Mouse (Mus musculus) midbrain, embryonic 15.5 days (tissue): ENCODE measurements at regions not wholly inside any gene's neighbourhood (a gene's known extent, or its start where the extent isn't known, plus 50 kb on each side); places are given as distances from the start of the nearest gene placed in this dataset.

ENCODE experiments used
- ATAC-seq: fragments of 200-750 bp; cut with Nextera tagmentation; replicated peaks from 2 replicates; pipeline ENCODE4 v1.8.0; 2017; ENCODE audit warnings: moderate TSS enrichment
- H3K27ac ChIP-seq: fragments of 300-500 bp; sonication (generic); 2 replicates; pipeline ENCODE4 v1.5.1; 2015; ENCODE audit warnings: mild to moderate bottlenecking, inconsistent platforms
- H3K27me3 ChIP-seq: fragments of 300-500 bp; sonication (generic); replicated peaks from 2 replicates; pipeline ENCODE4 v1.6.1; 2015; ENCODE audit warnings: inconsistent platforms
- H3K36me3 ChIP-seq: fragments of 300-500 bp; sonication (generic); replicated peaks from 2 replicates; pipeline ENCODE4 v1.6.1; 2015; ENCODE audit warnings: inconsistent platforms
- H3K4me1 ChIP-seq: fragments of 300-500 bp; sonication (generic); 2 replicates; pipeline ENCODE4 v1.6.1; 2015; ENCODE audit warnings: inconsistent platforms
- H3K4me2 ChIP-seq: fragments of 300-500 bp; sonication (generic); 2 replicates; pipeline ENCODE4 v1.6.1; 2015; ENCODE audit warnings: inconsistent platforms, mild to moderate bottlenecking, moderate library complexity
- H3K4me3 ChIP-seq: fragments of 300-500 bp; sonication (generic); 2 replicates; pipeline ENCODE4 v1.5.1; 2015; ENCODE audit warnings: mild to moderate bottlenecking, inconsistent platforms
- H3K9ac ChIP-seq: fragments of 300-500 bp; sonication (generic); 2 replicates; pipeline ENCODE4 v1.6.1; 2015; ENCODE audit warnings: mild to moderate bottlenecking, inconsistent platforms
- H3K9me3 ChIP-seq: fragments of 300-500 bp; sonication (generic); 2 replicates; pipeline ENCODE4 v1.6.1; 2016; ENCODE audit warnings: inconsistent platforms
- WGBS: fragments of 180-500 bp; shearing (Covaris S2); methylation state at CpG from one replicate; pipeline ENCODE4 v1.1.7; 2015; ENCODE audit warnings: mixed read lengths; 5-methylcytosine and 5-hydroxymethylcytosine counted together

GRCm38 (mm10) chr19:21053597-21054544 lies 99.9 kb upstream of the Tmc1 start:
- ATAC-seq, result peak; percentile 95
- Histone ChIP-seq H3K4me3 (no peak overlapping the region), H3K36me3 (no peaks in the 10 kb centered on the region), H3K27me3 (no peaks in the 10 kb centered on the region), H3K4me2 (no peak overlapping the region), H3K4me1 (no peaks in the 10 kb centered on the region), H3K9me3 (no peaks in the 10 kb centered on the region), H3K27ac (no peak overlapping the region), H3K9ac (no peak overlapping the region)
- 62% methylated on average over 11 of the region's 11 CpGs for WGBS

GRCm38 (mm10) chr19:21052771-21053170 lies 98.8 kb upstream of the Tmc1 start:
- no peaks in the 10 kb centered on the region for H3K27me3 ChIP-seq
- no peak overlapping the region for H3K27ac ChIP-seq
- no peaks in the 10 kb centered on the region for H3K4me1 ChIP-seq
- WGBS, result 88% methylated on average over 3 of the region's 3 CpGs
- H3K4me2 ChIP-seq, result no peak overlapping the region
- H3K9me3 ChIP-seq, result no peaks in the 10 kb centered on the region
- H3K9ac ChIP-seq, result no peak overlapping the region
- H3K36me3 ChIP-seq, result no peaks in the 10 kb centered on the region
- no peak overlapping the region for H3K4me3 ChIP-seq
- ATAC-seq, result no peak

GRCm38 (mm10) chr19:21051872-21052271 lies 97.9 kb upstream of the Tmc1 start:
- no peak overlapping the region for H3K9ac ChIP-seq
- H3K4me1 ChIP-seq, result no peaks in the 10 kb centered on the region
- H3K36me3 ChIP-seq, result no peaks in the 10 kb centered on the region
- 88% methylated on average over 4 of the region's 4 CpGs for WGBS
- H3K4me3 ChIP-seq, result no peak overlapping the region
- no peak for ATAC-seq
- H3K27ac ChIP-seq, result no peak overlapping the region
- no peak overlapping the region for H3K4me2 ChIP-seq
- no peaks in the 10 kb centered on the region for H3K9me3 ChIP-seq
- H3K27me3 ChIP-seq, result no peaks in the 10 kb centered on the region

GRCm38 (mm10) chr19:21050994-21051721 lies 97.2 kb upstream of the Tmc1 start:
- no peaks in the 10 kb centered on the region for H3K27me3 ChIP-seq
- H3K4me3 ChIP-seq, result no peak overlapping the region
- WGBS, result 79% methylated on average over 9 of the region's 9 CpGs
- ATAC-seq, result no peak
- no peak overlapping the region for H3K27ac ChIP-seq
- no peaks in the 10 kb centered on the region for H3K36me3 ChIP-seq
- H3K9ac ChIP-seq, result no peak overlapping the region
- no peaks in the 10 kb centered on the region for H3K9me3 ChIP-seq
- H3K4me1 ChIP-seq, result no peaks in the 10 kb centered on the region
- no peak overlapping the region for H3K4me2 ChIP-seq

GRCm38 (mm10) chr19:21049301-21049700 lies 95.3 kb upstream of the Tmc1 start:
- Histone ChIP-seq H3K36me3 (no peaks in the 10 kb centered on the region), H3K4me2 (no peak overlapping the region), H3K27ac (no peak overlapping the region), H3K9ac (no peak overlapping the region), H3K4me1 (no peaks in the 10 kb centered on the region), H3K4me3 (no peak overlapping the region), H3K9me3 (no peaks in the 10 kb centered on the region), H3K27me3 (no peaks in the 10 kb centered on the region)
- ATAC-seq, result no peak

- Histone ChIP-seq H3K27ac (no peak overlapping the region), H3K9ac (no peak overlapping the region), H3K36me3 (no peaks in the 10 kb centered on the region), H3K4me3 (no peak overlapping the region), H3K4me1 (no peaks in the 10 kb centered on the region; the same call in 1 of the 2 replicates), H3K9me3 (no peaks in the 10 kb centered on the region), H3K4me2 (no peak overlapping the region), H3K27me3 (no peaks in the 10 kb centered on the region)
- ATAC-seq, result no peak
- WGBS, result 91% methylated on average over 12 of the region's 12 CpGs
Observed at GRCm38 (mm10) chr19:21045565-21045964, 91.6 kb upstream of the Tmc1 start.

- no peaks in the 10 kb centered on the region for H3K27me3 ChIP-seq
- over 99% methylated on average over 4 of the region's 4 CpGs for WGBS
- ATAC-seq, result no peak
Observed at GRCm38 (mm10) chr19:21043958-21044357, 90.0 kb upstream of the Tmc1 start.

GRCm38 (mm10) chr19:21042536-21042935 lies 88.5 kb upstream of the Tmc1 start:
- Histone ChIP-seq H3K36me3 (no peaks in the 10 kb centered on the region), H3K4me3 (no peak overlapping the region), H3K27me3 (no peaks in the 10 kb centered on the region), H3K4me1 (peaks cover 4% of the 10 kb centered on the region), H3K4me2 (no peak overlapping the region), H3K9ac (no peak overlapping the region), H3K27ac (no peak overlapping the region), H3K9me3 (no peaks in the 10 kb centered on the region)
- ATAC-seq, result no peak
- whole genome bisulfite sequencing, result 87% methylated on average over 3 of the region's 3 CpGs

More at GRCm38 (mm10) chr19:21043958-21044357, 90.0 kb upstream of the Tmc1 start:
- H3K36me3 ChIP-seq, result no peaks in the 10 kb centered on the region
- no peak overlapping the region for H3K27ac ChIP-seq
- no peak overlapping the region for H3K4me2 ChIP-seq
- no peak overlapping the region for H3K9ac ChIP-seq
- H3K9me3 ChIP-seq, result no peaks in the 10 kb centered on the region
- peaks cover 4% of the 10 kb centered on the region for H3K4me1 ChIP-seq
- H3K4me3 ChIP-seq, result no peak overlapping the region

- Histone ChIP-seq H3K27ac (no peak overlapping the region), H3K4me2 (no peak overlapping the region), H3K9me3 (no peaks in the 10 kb centered on the region), H3K9ac (no peak overlapping the region), H3K4me3 (no peak overlapping the region), H3K27me3 (no peaks in the 10 kb centered on the region), H3K36me3 (no peaks in the 10 kb centered on the region), H3K4me1 (peaks cover 9% of the 10 kb centered on the region)
- ATAC-seq, result peak; percentile 53
- 43% methylated on average over 10 of the region's 10 CpGs for WGBS
Observed at GRCm38 (mm10) chr19:21037448-21038077, 83.6 kb upstream of the Tmc1 start.

GRCm38 (mm10) chr19:21036507-21037425 lies 82.8 kb upstream of the Tmc1 start:
- 67% methylated on average over 14 of the region's 14 CpGs for WGBS
- no peak overlapping the region for H3K27ac ChIP-seq
- H3K4me2 ChIP-seq, result no peak overlapping the region
- H3K36me3 ChIP-seq, result no peaks in the 10 kb centered on the region
- H3K27me3 ChIP-seq, result no peaks in the 10 kb centered on the region
- H3K4me3 ChIP-seq, result no peak overlapping the region
- ATAC-seq, result peak; percentile 45
- no peaks in the 10 kb centered on the region for H3K9me3 ChIP-seq
- H3K4me1 ChIP-seq, result peaks cover 9% of the 10 kb centered on the region
- no peak overlapping the region for H3K9ac ChIP-seq

- 89% methylated on average over 4 of the region's 4 CpGs for WGBS
- no peaks in the 10 kb centered on the region for H3K27me3 ChIP-seq
- no peak overlapping the region for H3K4me2 ChIP-seq
- no peaks in the 10 kb centered on the region for H3K36me3 ChIP-seq
- H3K4me1 ChIP-seq, result peaks cover 9% of the 10 kb centered on the region; the same call in 1 of the 2 replicates
- no peak for ATAC-seq
- H3K27ac ChIP-seq, result no peak overlapping the region
- no peaks in the 10 kb centered on the region for H3K9me3 ChIP-seq
- H3K9ac ChIP-seq, result no peak overlapping the region
- no peak overlapping the region for H3K4me3 ChIP-seq
Observed at GRCm38 (mm10) chr19:21035505-21035904, 81.5 kb upstream of the Tmc1 start.
